Mouse (Mus musculus) ES-Bruce4 (cell line): ENCODE results near the gene Rnls.

Experiments
- CTCF ChIP-seq: IDR thresholded peaks from one replicate; pipeline ENCODE4 v1.8.1; 2011; ENCODE audit warnings: low read depth, low read length
- EP300 ChIP-seq: IDR thresholded peaks from 2 replicates; pipeline ENCODE4 v1.6.1; 2011; ENCODE audit warnings: low read depth, low read length; ENCODE audit not compliant: insufficient read depth
- POLR2A ChIP-seq: IDR thresholded peaks from one replicate; pipeline ENCODE4 v1.8.1; 2011; ENCODE audit warnings: low read length; ENCODE audit not compliant: insufficient read depth

DNA sequence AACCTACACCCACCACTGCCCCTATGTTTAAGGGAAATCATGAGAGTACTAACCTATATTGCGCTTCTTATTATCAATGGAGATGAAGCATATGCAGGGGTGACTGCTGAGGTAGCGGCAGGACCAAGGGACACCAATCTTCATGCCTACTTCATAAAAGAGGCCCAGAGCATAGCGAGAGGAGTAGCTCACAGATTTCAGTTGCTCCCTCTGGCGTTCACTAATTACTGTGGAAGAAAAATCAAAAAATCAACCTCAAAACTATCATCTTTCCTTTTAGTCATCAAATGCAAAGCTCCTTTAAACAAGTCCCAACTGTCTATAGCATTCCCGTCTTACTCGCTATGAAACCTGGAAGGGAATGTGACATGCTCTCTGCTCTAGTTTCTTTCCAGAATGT, 189.7 kb downstream of the Rnls start:
- TF ChIP-seq CTCF (no peak), POLR2A (no peak), EP300 (no peak)
